Mouse (Mus musculus) neural tube, embryonic 14.5 days (tissue): Measurements from ENCODE around the gene Gon4l. TPM values are rescaled to one million over a fixed set of nuclear protein-coding genes. Genes with fewer than 3 reads are reported as not detected.
"Not testable (repeated sequence)": the region's sequence is repeated elsewhere in the genome, so short reads cannot be mapped to it uniquely, and the experiment has no call there.

Source experiments
- ATAC-seq: fragments of 200-750 bp; cut with Nextera tagmentation; 2 replicates; pipeline ENCODE4 v1.8.0; 2017; ENCODE audit warnings: low read depth, mild to moderate bottlenecking, moderate TSS enrichment, moderate library complexity
- H3K27ac ChIP-seq: fragments of 300-500 bp; sonication (generic); 2 replicates; pipeline ENCODE4 v1.5.1; 2014; ENCODE audit warnings: low read depth, mild to moderate bottlenecking, control low read depth, low read length, moderate library complexity, mixed read lengths
- H3K27me3 ChIP-seq: fragments of 300-500 bp; sonication (generic); 2 replicates; pipeline ENCODE4 v1.6.1; 2014; ENCODE audit warnings: low read length; ENCODE audit not compliant: control insufficient read depth, insufficient read depth
- H3K36me3 ChIP-seq: fragments of 300-500 bp; sonication (generic); 2 replicates; pipeline ENCODE4 v1.6.1; 2014; ENCODE audit warnings: low read length, mixed read lengths; ENCODE audit not compliant: control insufficient read depth, insufficient read depth
- H3K4me1 ChIP-seq: fragments of 300-500 bp; sonication (generic); 2 replicates; pipeline ENCODE4 v1.6.1; 2014; ENCODE audit warnings: low read length; ENCODE audit not compliant: control insufficient read depth, insufficient read depth
- H3K4me2 ChIP-seq: fragments of 300-500 bp; sonication (generic); 2 replicates; pipeline ENCODE4 v1.6.1; 2014; ENCODE audit warnings: mild to moderate bottlenecking, low read depth, low read length, control low read depth
- H3K4me3 ChIP-seq: fragments of 300-500 bp; sonication (generic); 2 replicates; pipeline ENCODE4 v1.5.1; 2014; ENCODE audit warnings: low read depth, low read length, control low read depth, mixed read lengths
- H3K9ac ChIP-seq: fragments of 300-500 bp; sonication (generic); replicated peaks from 2 replicates; pipeline ENCODE4 v1.6.1; 2014; ENCODE audit warnings: low read depth, mild to moderate bottlenecking, control low read depth, low read length, mixed read lengths
- H3K9me3 ChIP-seq: fragments of 300-500 bp; sonication (generic); 2 replicates; pipeline ENCODE4 v1.6.1; 2016; ENCODE audit warnings: low read length; ENCODE audit not compliant: control insufficient read depth
- whole genome bisulfite sequencing: fragments of 180-500 bp; shearing (Covaris S2); extraction: QIAGEN DNeasy Blood & Tissue Kit; methylation state at CpG from one replicate; pipeline ENCODE4 v1.1.7; 2014; 5-methylcytosine and 5-hydroxymethylcytosine counted together
- polyA plus RNA-seq: library from polyadenylated mRNA; unstranded; fragments of >200 nt; fragmentation: Nextera tagmentation; extraction: Ambion mirVana; gene quantifications from 2 replicates; pipeline ENCODE4 v1.2.1, GENCODE M21; 2014

Gon4l gene
- 17.0 and 17.9 TPM in 2 replicates for polyA plus RNA-seq

- H3K27me3 ChIP-seq, H3K4me1 ChIP-seq, H3K36me3 ChIP-seq, H3K9me3 ChIP-seq, H3K9ac ChIP-seq: not testable (repeated sequence)
- H3K27ac ChIP-seq = peak within 1 kb of the TSS; percentile 80
- peak; percentile 52 for ATAC-seq
- 3% methylated on average over 21 of the region's 39 CpGs for WGBS
- H3K4me3 ChIP-seq = peak within 1 kb of the TSS; percentile 26
- H3K4me2 ChIP-seq = peak within 1 kb of the TSS; percentile 16; the same call in 1 of the 2 replicates
Observed at GRCm38 (mm10) chr3:88834951-88835491, at the start of gene Gon4l. Gene Gon4l, plus strand, starts transcription at chr3:88835231.

GRCm38 (mm10) chr3:88786323-88786722, 48.7 kb upstream of the Gon4l start:
- not testable (repeated sequence) for H3K27me3 ChIP-seq, H3K9ac ChIP-seq, H3K27ac ChIP-seq, H3K4me1 ChIP-seq, H3K4me2 ChIP-seq, H3K36me3 ChIP-seq, ATAC-seq, H3K9me3 ChIP-seq, H3K4me3 ChIP-seq
- WGBS = 96% methylated on average over 1 of the region's 4 CpGs

GRCm38 (mm10) chr3:88786805-88787204, 48.2 kb upstream of the Gon4l start:
- not testable (repeated sequence) for H3K4me2 ChIP-seq
- WGBS = no CpG with 5 or more reads among the region's 8 CpGs

GRCm38 (mm10) chr3:88788033-88788432, 47.0 kb upstream of the Gon4l start:
- H3K36me3 ChIP-seq, H3K9ac ChIP-seq, H3K9me3 ChIP-seq, H3K4me3 ChIP-seq, H3K4me2 ChIP-seq, H3K4me1 ChIP-seq, H3K27ac ChIP-seq, ATAC-seq, H3K27me3 ChIP-seq: not testable (repeated sequence)
- WGBS = no CpG with 5 or more reads among the region's 4 CpGs

More at GRCm38 (mm10) chr3:88786805-88787204, 48.2 kb upstream of the Gon4l start:
- H3K9me3 ChIP-seq, H3K36me3 ChIP-seq, H3K27ac ChIP-seq, H3K27me3 ChIP-seq, ATAC-seq, H3K9ac ChIP-seq, H3K4me1 ChIP-seq, H3K4me3 ChIP-seq: not testable (repeated sequence)

GRCm38 (mm10) chr3:88797507-88797906, 37.5 kb upstream of the Gon4l start:
- not testable (repeated sequence) for H3K4me1 ChIP-seq, H3K9ac ChIP-seq, H3K4me2 ChIP-seq, H3K27ac ChIP-seq, ATAC-seq, H3K36me3 ChIP-seq, H3K27me3 ChIP-seq, H3K9me3 ChIP-seq, H3K4me3 ChIP-seq
- WGBS = 92% methylated on average over 6 of the region's 6 CpGs

GRCm38 (mm10) chr3:88803910-88804540, 31.0 kb upstream of the Gon4l start:
- no peak overlapping the region for H3K9ac ChIP-seq
- 84% methylated on average over 5 of the region's 5 CpGs for WGBS
- no peak overlapping the region for H3K4me2 ChIP-seq
- no peak for ATAC-seq
- H3K4me1 ChIP-seq = no peaks in the 10 kb centered on the region
- H3K4me3 ChIP-seq = no peak overlapping the region
- H3K27ac ChIP-seq = no peak overlapping the region
- no peaks in the 10 kb centered on the region for H3K9me3 ChIP-seq
- peaks cover 8% of the 10 kb centered on the region; the same call in 1 of the 2 replicates for H3K36me3 ChIP-seq
- no peaks in the 10 kb centered on the region for H3K27me3 ChIP-seq

- Histone ChIP-seq H3K27ac (no peak overlapping the region), H3K9me3 (no peaks in the 10 kb centered on the region), H3K36me3 (peaks cover 4% of the 10 kb centered on the region; the same call in 1 of the 2 replicates), H3K4me1 (no peaks in the 10 kb centered on the region), H3K9ac (no peak overlapping the region), H3K4me2 (no peak overlapping the region), H3K4me3 (no peak overlapping the region), H3K27me3 (no peaks in the 10 kb centered on the region)
- no peak for ATAC-seq
- WGBS = 100% methylated on average over 1 of the region's 1 CpGs
Observed at GRCm38 (mm10) chr3:88825710-88826109, 9.3 kb upstream of the Gon4l start.

GRCm38 (mm10) chr3:88827231-88827630, 7.8 kb upstream of the Gon4l start:
- no peak overlapping the region for H3K27ac ChIP-seq
- WGBS = 88% methylated on average over 9 of the region's 9 CpGs
- no peak overlapping the region for H3K4me2 ChIP-seq
- H3K9ac ChIP-seq = no peak overlapping the region
- H3K9me3 ChIP-seq = no peaks in the 10 kb centered on the region
- H3K36me3 ChIP-seq = peaks cover 4% of the 10 kb centered on the region; the same call in 1 of the 2 replicates
- H3K4me3 ChIP-seq = no peak overlapping the region
- no peaks in the 10 kb centered on the region for H3K27me3 ChIP-seq
- no peaks in the 10 kb centered on the region for H3K4me1 ChIP-seq
- no peak for ATAC-seq

GRCm38 (mm10) chr3:88831177-88832121, 3.6 kb upstream of the Gon4l start:
- under 1% methylated on average over 21 of the region's 28 CpGs for WGBS
- Histone ChIP-seq H3K4me2 (peak overlapping the region; percentile 30; the same call in 1 of the 2 replicates), H3K4me3 (peak overlapping the region; percentile 37), H3K9ac (peak overlapping the region; percentile 47), H3K27ac (peak overlapping the region; percentile 82)
- H3K27me3 ChIP-seq, H3K36me3 ChIP-seq, H3K9me3 ChIP-seq, H3K4me1 ChIP-seq: not testable (repeated sequence)
- peak; percentile 75 for ATAC-seq
